Mouse (Mus musculus) T-helper 1 cell (primary cell): ENCODE data around the gene Cnot9.
"Not testable (repeated sequence)": the region's sequence is repeated elsewhere in the genome, so short reads cannot be mapped to it uniquely, and the experiment has no call there.

Experiments used
- in situ Hi-C: fragments of 300-600 bp; cut with MboI, MseI; formaldehyde crosslinking; loops from one replicate; pipeline ENCODE4 v1.15.1; 2025; ENCODE audit warnings: high pct_unique_total_duplicates

The Cnot9 gene

DNA sequence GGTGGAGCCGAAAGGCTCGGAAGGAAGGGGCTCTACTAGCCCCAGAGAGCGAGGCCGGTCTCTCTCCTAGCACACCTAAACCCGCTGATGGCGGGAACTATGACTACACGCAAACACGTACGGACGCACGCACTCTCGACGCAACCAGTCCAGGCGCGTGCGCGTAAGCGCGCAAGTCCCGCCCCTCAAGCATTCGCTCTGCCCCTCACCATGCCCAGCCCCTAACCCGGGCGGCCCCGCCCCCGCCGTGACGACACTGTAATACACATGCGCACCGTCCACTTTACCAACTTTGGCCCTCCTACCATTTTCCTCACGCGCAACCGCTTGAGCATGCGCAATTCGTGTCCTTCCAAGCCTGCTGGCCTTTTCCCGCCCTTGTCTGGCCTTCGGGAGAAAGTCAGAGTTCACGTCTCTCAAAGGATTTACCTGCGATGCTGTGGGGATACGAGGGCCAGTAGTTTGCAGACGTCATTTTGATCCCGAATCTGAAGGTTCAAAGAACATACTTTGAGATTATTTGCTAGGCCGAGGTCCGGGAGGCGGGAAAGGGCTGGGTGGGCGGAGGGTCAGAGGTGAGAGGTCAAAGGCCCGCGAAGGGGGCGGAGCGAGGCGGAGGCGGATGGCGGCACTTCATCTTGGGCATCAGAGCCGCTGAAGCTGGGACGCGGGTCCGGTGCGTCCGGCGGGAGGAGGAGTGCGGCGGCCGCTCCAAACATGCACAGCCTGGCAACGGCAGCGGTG, at the start of gene Cnot9:
Gene Cnot9 (plus strand): TSS at position 338 of the 744 bp plus-strand sequence.
- in situ Hi-C loops: no loop called here

DNA sequence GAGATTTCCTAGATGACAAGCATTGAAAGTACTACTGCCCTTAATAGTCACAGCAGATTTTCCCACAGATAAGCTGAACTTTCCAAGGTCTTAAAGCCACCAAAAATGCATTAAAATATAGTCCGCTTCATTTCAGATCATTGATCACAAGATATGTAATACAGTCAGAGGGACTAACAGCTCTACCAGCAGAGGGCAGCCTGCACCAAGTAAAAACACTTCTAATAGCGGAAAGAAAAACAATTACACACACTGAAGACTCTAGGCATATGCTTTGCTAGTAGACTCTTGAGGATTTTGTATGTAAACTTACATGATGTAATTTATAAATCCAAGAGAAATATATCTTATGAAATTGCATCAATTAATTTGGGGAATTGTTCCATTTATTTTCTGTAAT, 45.6 kb upstream of the Cnot9 start:
- in situ Hi-C loops: no loop called here

DNA sequence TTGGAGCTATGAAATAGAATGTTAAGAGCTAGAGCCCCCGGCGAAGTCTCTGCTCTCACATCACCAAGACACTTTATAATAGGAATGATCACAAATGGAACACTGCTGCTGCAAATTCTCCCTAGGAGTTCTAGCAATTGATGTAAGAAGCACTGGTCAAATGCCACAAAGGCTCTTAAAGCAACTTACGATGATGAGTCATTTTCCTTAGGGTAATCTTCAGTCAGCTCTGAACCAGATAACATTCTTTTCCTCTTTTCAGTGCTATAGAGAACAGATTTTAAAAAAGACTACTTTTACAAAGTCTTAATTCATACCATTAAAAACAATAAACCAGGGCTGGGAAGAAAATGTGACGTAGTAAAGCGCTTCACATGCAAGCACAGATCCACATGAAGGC, 20.1 kb upstream of the Cnot9 start:
- in situ Hi-C loops: no loop called here

DNA sequence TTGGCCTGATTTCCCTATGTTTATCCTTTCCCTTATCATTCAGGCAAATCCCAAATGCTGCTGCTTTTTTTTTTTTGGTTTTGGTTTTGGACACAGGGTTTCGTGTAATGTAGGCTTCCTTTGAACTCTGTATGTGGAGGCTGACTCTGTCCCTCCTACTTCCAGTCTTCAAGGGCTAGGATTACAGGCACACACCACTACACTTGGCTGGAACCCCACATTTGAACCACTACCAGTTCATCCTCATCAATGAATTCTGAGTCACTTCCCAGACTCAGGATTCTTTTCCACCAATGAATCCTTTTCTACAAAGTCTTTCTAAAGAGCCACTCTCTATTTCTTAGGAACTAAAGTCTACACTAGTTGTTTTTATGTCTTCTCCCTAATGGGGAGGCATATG, 4.8 kb upstream of the Cnot9 start:
- in situ Hi-C loops: no loop called here

DNA sequence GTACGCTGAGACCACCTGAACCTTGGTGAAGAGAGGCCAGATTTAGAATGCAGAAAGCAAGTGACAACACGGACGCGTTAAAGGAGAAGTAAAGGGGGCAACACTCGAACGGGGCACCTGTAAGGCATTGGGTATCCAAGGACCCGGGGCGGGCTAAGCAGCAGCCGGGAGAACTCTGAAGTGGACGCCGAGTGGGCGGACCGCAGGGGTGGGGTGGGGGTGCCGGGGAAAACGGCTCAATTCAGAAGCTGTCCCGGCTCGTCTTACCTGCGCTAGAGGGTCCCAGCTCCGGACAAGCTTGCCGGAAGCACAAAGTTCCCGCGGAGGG, 501 bp upstream of the Cnot9 start:
- in situ Hi-C loops: no loop called here

DNA sequence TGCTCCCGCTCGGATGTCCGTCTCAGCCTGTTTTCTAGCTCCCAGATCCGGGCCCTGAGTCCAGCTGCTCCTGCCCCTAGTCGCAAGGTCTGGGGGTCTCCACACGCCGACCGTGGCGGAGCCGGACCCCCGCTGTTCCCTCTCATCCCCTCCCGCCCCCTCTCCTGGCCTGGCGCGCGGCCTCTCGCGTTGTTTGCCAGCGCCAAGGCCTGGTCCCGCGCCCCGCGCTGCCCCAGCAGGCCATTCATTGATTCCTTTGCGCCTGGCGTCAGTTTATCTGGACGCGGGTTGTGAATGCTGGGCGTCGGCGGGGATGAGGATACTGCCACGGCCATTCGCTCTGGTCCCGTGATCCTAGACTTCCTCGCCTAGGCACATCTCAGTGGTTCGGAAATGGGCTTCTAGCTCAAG, 618 bp downstream of the Cnot9 start:
- in situ Hi-C loops: no loop called here

DNA sequence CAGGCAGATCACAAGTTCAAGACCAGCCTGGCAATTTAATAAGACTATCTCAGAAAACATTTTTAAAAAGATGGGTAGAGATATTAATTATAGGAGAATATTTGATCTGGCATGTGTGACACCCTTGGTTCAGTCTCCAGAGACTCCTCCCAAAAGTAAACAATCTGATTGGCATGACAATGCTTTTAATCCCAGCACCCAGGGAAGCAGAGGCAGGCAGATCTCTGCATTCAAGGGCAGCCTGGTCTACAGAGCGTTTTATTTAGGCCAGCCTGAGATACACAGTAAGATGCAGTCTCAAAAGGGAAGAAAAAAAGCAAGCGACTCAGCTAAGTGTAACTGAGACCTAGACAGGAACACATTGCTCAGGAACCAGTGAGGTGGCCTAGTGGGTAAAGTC, 1.9 kb downstream of the Cnot9 start:
- in situ Hi-C loops: no loop called here

DNA sequence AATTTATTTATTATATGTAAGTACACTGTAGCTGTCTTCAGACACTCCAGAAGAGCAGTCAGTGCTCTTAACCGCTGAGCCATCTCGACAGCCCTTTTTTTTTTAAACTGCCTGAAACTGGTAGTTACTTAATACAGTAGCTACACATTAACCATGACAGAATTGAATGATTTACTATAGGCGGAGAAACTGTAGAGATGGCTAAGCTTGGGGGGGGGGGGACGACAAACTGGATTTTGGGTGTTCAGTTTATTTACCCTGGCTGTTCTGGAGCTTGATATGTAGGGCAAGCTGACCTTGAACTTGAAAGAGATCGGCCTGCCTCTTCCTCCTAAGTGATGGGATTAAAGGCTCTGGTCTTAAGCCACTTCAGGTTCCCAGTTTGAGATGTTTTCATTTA, 5.4 kb downstream of the Cnot9 start:
- in situ Hi-C loops: no loop called here

DNA sequence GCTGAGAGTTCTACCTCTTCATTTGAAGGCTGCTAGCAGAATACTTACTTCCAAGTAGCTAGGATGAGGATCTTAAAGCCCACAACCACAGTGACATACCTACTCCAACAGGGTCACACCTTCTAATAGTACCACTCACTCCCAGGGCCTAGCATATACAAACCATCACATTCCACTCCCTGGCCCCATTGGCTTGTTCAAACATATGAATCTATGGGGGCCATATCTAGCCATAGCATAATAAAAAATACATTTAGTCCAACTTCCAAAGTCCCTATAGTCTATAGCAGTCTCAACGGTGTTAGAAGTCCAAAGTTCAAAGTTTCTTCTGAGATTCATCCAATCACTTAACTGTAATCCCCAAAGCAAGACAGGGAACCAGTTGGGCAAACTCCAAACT, 7.1 kb downstream of the Cnot9 start:
- in situ Hi-C loops: not testable (repeated sequence)

DNA sequence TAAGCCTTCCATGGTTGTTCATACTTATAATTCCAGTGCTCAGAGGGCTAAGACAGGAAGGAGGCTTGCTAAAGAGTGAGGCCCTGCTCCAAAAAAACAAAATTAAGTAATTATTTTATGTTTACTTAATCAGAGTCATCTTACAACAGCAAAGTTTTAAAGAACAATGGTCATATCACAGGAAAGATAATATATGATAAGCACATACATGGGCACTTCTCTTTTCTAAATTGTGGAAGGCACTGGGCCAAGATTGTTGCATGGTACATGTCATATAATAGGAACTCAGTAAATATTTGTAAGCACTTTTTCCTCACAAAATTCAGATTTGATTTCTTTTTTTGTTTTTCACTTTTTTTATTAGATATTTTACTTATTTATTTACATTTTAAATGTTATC, 14.0 kb downstream of the Cnot9 start:
- in situ Hi-C loops: no loop called here

DNA sequence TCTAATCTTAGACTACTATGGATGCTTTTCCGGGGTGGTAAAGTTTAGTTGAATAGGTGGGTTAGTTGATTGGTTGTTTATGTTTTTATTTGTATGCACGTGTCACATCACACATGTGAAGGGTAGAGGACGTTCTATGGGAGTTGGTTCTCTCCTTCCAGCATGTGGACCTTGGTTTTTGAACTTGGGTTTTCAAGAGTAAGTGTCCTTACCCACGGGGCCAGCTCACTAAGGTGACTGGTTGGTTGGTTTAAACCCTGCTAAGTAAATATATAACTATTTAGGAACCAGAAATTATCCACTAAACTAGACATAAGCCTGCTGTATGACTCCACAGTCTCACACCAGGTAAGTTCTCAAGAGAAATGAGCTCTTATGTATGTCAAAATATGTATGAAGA, 18.9 kb downstream of the Cnot9 start:
- in situ Hi-C loops: no loop called here

DNA sequence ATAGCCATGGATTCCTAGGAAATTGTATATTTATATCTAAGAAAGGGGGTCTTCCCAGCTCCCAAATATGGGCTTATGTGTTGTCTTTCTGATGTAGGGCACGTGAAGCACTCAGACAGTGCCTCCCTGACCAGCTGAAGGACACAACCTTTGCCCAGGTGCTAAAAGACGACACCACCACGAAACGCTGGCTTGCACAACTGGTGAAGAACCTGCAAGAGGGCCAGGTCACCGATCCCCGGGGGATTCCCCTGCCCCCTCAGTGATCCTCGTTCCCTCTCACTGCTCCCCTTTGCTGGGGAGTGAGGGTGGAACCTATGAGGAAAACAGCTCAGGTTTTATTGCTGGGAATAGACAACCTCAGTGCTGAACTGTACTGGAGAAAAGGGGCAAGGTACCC, 22.7 kb downstream of the Cnot9 start:
- in situ Hi-C loops: no loop called here

DNA sequence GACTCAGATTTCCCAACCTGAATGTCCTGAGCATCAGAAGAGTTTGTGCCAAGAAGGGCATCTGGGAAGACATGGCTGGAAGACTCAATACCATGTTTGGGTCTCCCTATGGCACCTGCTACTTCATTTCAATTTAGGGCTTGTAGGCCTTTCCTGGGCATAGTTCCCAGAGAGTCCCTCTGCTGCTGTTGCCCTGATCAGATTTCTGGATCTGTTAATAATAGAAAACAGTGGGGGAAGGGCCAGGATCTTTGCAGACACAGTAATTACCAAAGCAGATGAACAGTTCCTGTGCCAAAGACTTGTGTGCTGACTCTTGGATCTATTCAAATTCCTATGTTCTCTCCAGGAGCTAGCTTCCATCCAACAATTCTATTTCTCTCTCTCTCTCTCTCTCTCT, 32.8 kb downstream of the Cnot9 start:
- in situ Hi-C loops: no loop called here

DNA sequence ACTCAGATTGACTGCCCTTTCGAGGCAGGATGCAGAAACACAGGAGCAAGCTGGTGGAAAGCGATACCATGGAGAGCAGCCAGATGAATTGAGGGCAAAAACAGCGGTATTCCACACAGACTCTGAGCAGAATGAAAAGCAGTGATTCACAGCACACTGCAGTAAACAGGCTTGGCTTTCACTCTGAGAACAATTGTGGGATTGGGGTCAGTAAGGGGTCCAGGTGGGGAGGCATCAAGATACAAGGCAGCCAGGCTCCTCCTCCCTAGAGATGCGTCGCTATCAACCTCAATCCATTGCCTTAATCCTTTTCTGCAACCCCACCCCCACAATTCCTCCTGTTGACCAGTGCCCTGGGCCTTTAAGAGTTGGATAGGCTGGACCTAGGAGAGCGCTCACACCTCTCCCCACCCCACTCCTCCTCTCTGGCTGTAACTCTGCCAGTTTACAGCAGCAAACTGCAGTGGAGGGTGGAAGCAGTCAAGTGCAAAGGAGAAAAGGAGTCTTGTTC, 36.6 kb downstream of the Cnot9 start, which contains the start of gene Plcd4:
Gene Plcd4 (plus strand): TSS at position 438 of the 511 bp plus-strand sequence.
- in situ Hi-C loops: no loop called here

DNA sequence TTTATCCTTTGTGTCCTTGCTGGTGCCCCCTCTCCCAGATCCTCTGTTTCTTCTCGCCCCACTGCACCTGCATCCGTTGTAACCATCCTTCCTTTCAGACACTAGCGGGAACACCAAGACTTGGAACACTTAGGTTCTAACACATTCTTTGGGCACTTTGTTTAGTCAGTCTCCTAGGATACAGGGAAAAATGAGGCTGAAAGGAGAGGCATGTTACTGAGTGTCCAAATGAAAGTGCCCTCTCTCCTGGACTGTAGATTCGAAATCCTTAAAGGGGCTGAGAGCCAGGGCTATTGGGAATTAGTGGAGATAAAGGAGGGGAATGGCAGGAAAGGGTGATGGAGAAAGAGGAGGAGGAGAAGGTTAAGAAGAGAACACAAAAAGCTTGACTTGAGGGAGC, 38.3 kb downstream of the Cnot9 start, which contains the start of gene Usp37:
Gene Usp37 (minus strand): TSS at position 101 of the 400 bp plus-strand sequence.
- in situ Hi-C loops: no loop called here

DNA sequence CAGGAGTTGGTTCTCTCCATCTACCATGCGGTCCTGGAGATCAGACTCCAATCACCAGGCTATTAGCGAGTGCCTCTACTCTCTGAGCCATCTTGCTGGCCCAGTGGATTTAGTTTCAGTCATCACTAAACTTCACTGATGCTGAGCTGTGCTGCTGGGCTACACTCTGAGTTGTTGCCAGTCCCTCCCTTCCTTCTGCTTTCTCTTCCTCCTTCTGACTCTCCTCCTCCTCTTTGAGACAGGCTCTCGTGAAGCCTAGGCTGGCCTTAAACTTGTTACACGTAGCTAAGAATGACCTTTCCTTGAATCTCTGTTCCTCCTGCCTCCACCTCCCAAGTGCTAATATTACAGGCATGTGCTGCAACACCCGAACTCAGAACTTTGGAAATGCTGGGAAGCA, 53.2 kb downstream of the Cnot9 start:
- in situ Hi-C loops: loop anchor here (10.0 kb wide), 1 partner anchor 716 kb away; the partner anchor contains the start of gene Resp18

DNA sequence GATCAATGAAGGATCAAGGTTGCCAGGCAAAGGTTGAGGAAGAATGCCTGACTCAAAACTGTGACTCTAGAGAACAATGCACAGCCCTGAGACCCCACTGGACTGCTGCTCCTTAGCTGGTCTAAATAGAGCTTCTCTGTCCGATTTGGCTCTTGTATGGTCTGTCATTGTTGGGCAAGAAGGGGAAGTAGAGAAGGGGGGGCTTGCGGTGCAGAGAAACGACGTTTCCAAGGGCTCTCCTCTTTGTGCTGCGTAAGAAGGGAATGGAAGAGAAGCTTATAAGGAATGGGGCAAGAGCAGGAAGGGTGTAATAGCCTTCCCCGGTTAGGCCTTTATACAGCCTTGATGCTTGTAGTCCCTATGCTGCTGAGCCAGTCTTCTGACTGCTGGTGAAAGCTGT, 60.0 kb downstream of the Cnot9 start:
- in situ Hi-C loops: no loop called here

DNA sequence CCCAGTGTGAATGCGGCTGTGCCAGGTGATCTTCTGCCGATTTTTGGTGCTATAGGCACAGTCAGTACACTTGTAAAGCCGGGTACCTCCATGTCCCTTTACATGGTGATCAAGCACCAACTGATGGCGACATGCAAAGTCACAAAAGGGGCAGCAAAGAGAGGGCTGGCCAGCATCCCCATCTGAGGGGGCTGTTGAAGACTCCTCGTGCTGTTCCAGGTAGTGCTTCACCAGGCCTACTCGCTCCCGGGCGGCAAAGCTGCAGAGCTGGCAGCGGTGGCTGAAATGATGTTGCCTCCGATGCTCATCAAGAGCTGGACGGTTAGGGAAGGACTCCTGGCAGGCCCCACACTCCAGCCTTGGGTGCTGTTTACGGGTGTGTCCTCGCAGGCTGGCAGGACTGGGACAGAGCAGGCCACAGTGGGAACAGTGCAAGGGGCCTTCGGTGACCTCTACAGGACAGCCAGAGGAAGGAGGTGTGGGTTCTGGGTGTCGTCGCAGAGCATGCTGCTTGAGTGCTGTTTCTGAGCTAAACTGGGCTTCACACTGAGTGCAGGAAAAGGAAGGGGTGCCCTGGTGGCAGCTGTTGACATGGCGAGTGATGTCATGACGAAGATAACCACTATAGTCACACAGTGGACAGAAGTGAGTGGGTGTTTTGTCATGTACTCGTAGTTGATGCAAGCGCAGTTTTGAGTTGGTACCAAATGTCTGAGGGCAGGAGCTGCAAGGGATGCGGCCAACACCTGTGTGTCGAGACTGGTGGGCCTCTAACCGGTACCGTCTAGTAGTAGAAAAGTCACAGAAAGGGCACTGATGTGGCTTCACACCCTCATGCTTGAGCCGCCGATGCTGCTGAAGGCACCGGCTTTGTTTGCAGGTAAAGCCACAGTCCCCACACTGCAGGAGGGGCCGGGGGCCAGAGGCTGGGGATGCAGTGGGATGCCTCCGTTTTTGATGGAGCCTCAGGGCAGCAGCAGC, 64.2 kb downstream of the Cnot9 start:
- in situ Hi-C loops: no loop called here
